Mouse (Mus musculus) bone marrow, adult 2 months (tissue): ENCODE data around the gene Dera.

Experiments
- CTCF ChIP-seq: fragments of 200-500 bp; IDR thresholded peaks from 2 replicates; pipeline ENCODE4 v1.5.1; 2011; ENCODE audit warnings: low read length, control low read depth; ENCODE audit not compliant: control insufficient read depth, insufficient read depth
- POLR2A ChIP-seq: fragments of 200-500 bp; IDR thresholded peaks from 2 replicates; pipeline ENCODE4 v1.6.1; 2011; ENCODE audit warnings: low read depth, mild to moderate bottlenecking, control low read depth, low read length, borderline replicate concordance; ENCODE audit not compliant: control insufficient read depth

GRCm38 (mm10) chr6:137804606-137805005 is 50.3 kb downstream of the Dera start:
- TF ChIP-seq CTCF (no peak), POLR2A (no peak)
